Mouse (Mus musculus) c-Kit-negative CD71-positive TER-119-positive erythroid progenitor cells, embryonic 14.5 days (primary cell): ENCODE measurements around the gene Rorb.

ENCODE experiments used
- DNase-seq: peaks from one replicate; pipeline ENCODE4 v3.0.0-alpha.2; 2013; ENCODE audit warnings: low read depth, low spot score

The Rorb gene

GRCm38 (mm10) chr19:19005144-19005543, 105.9 kb downstream of the Rorb start:
- no peak for DNase-seq

DNA sequence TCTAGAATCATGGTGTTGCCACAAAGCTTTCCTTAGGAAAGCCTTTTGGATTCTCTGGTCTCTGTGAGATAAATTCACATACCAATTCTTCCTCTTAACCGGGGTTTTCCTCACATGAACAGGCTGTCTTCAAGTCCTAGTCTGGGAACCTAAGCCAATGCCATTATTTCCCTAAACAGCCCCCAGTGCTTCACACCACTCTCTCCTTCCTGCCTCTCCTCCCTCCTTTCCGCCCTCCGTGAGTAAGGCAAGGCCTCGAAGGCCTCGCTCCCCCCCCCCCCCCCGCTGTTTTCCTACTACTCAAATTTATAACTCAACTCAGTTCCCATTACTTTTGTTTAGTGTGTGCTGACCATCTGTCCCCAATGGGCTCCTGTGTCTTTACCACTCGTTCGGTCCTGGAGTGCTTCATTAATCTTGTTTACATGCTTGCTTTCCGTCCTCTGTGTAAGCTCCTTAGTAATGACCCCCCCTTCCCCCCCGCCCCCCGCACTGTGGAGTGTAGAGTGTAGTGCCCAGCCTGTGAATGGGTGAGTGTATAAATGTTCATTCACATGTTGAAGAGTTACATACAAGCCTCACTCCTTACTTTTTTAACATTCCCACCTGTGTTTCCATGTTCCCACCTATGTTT, 106.9 kb downstream of the Rorb start:
- no peak for DNase-seq

DNA sequence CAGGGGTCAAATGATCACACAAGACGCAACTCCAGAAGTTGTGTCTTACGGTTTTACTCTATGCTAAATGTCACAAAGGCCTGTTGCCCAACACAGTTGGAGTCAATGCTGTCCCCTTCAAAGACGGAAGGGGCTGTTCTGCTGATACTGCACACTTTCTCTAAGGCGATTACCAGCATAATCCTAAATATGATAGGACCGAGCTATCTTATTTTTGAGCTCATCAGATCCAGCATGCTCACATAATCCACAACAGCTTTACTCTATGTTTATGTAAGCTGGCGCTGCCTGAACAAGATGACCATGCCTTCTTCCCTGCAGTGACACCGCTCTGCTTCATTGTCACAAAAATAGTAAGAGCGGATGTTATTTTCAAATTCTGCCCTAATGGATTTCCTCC, 112.0 kb downstream of the Rorb start:
- no peak for DNase-seq

DNA sequence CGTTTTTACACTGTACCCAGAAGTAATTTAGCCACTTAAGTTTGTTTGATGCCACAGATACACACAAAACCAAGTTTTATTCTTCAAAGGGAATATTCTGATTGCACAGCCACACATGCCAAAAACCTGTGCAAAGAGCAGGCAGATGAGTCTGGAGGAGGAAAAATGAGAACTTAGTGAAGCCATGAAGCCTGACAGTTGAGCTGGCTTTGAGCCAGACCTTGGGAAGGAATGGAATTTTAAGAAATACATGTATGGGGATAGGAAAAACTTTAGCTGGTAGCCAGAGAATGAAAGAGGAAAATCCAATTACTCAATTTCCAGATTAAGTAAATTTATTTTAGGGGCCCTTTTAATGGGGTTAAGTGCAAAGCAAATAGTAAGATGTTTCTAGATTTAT, 113.3 kb downstream of the Rorb start:
- no peak for DNase-seq

- no peak for DNase-seq
Measured at GRCm38 (mm10) chr19:18979996-18980395, 131.0 kb downstream of the Rorb start.

- no peak for DNase-seq
Measured at GRCm38 (mm10) chr19:18974796-18975660, 136.0 kb downstream of the Rorb start.

- no peak for DNase-seq
Measured at GRCm38 (mm10) chr19:18969386-18969785, 141.6 kb downstream of the Rorb start.

DNA sequence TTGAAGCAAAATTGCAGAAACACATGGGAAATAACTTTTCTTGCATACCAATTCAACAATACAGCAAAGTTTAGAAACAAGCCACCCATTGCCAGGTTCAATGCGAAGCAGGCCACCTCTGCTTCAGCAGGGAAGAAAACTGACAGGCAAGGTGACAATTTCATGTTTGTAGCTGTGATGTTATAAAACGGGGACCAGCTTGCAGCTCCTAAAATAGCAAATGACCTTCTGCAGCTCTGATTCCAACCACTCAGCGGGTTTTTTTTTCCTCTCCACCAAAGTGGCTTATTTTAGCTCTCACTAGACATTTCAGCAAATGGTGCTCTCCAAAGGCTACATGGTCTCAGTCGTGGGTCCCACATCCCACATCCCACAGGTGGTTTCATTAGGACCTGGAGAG, 143.7 kb downstream of the Rorb start:
- DNase-seq = no peak

DNA sequence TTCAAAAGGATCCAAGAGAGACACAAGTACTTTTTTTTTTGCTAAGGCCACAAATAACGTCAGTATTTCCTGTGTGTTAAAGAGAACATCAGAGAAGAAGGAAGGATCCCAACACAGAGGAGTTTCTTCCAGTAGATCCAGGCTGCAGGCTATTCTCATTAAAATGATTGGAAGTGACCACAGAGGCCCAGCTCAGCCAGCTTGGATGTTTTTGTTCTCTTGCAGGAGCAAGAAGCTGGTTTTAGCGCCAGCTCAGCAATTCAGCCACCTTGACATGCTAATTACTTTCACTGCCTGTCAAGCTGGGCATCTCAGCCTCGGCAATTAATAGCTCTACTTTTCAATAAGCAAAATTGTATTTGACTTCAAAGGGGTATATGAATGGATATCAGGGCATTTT, 151.1 kb downstream of the Rorb start:
- no peak for DNase-seq

- no peak for DNase-seq
Measured at GRCm38 (mm10) chr19:18952806-18953205, 158.2 kb downstream of the Rorb start.

DNA sequence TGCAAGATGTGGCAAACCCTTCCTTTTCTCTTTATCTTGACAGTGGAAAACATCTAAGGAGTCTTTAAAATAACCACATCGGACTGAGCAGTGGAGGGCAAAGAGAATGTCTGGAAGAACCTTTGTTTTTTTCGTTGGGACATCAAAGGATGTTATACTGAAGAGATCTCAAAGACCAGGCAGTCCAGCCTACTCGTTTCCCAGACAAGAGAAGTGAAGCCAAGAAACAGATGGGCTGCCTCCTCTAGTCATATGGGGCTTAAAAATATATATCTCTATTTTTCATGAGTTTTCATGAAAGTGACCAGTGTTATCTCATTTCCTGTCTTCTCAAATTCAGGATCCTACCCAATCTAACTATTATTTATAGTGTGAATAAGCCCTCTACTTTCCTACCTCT, 163.8 kb downstream of the Rorb start:
- DNase-seq = no peak

- no peak for DNase-seq
Measured at GRCm38 (mm10) chr19:18945265-18945664, 165.7 kb downstream of the Rorb start.

DNA sequence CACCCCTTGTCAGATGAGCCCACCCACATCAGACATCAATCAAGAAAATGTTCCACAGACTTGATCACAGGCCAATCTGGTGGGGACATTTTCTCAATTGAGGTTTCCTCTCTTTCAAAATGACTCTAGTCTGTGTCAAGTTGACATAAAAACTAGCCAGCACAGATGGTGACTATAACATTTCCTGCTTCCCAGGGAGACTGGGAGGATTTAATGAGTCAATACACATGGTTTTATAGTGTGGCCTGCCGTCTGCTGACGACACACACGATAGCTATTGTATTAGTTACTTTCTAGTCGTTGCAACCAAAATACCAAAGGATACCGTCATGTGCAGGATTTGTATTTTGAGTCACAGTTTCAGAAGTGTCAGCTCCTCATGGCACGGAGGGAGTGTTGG, 169.6 kb downstream of the Rorb start:
- no peak for DNase-seq

GRCm38 (mm10) chr19:18911755-18912340, 199.1 kb downstream of the Rorb start:
- DNase-seq = no peak

GRCm38 (mm10) chr19:18909641-18910040, 201.4 kb downstream of the Rorb start:
- no peak for DNase-seq

- DNase-seq = no peak
Measured at GRCm38 (mm10) chr19:18905511-18905910, 205.5 kb downstream of the Rorb start.

DNA sequence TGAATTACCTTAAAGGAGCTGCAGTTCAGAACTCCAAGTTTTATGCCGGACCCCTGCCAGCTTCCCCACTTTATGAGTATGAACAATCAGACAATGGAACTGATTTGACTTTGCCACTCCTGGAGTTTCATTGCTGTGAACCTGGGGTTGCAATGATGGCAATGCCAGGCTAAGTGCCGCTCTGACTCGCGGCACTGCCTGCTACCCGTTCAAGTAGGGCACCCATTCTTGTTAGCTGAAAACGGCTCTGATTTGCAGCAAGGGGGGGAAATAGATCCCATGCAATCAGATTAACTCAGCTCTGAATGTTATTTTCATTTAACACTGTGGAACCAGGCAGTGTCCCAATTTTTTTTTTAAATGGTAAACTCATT, 208.3 kb downstream of the Rorb start:
- DNase-seq = no peak

DNA sequence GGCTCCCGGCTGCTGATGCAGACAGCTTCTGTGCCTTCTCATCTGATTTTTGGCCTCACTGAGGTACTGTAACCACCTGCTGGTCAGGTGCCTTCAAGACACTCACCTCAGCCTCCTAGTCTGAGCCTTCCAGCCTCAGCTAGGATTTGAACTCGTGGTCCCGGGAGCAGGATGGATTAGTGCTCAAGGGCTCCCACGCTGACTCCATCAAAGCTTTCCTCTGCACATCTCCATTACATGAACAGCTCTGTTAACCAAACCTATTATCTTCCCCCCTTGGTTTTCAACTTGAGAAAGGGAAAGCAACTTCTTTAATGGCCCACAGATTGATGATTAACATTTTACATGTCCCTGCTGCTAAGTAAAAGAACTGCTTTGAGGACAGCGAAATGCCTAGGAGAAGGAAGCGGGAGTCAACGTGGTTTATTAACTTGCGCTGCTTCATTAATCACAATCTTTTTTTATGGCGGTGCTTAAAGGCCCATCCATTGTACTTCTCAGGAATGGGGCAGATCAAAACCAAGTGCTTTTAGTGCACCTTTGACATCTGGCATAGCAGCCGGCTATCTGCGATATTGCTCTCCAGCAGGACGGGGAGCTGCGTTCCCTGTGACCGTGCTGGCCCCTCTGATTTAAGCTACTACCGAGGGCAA, 208.8 kb downstream of the Rorb start:
- DNase-seq = no peak

GRCm38 (mm10) chr19:18898238-18898637, 212.8 kb downstream of the Rorb start:
- DNase-seq = no peak

GRCm38 (mm10) chr19:18890216-18890615, 220.8 kb downstream of the Rorb start:
- DNase-seq = no peak

- DNase-seq = no peak
Measured at GRCm38 (mm10) chr19:18889632-18890031, 221.4 kb downstream of the Rorb start.

DNA sequence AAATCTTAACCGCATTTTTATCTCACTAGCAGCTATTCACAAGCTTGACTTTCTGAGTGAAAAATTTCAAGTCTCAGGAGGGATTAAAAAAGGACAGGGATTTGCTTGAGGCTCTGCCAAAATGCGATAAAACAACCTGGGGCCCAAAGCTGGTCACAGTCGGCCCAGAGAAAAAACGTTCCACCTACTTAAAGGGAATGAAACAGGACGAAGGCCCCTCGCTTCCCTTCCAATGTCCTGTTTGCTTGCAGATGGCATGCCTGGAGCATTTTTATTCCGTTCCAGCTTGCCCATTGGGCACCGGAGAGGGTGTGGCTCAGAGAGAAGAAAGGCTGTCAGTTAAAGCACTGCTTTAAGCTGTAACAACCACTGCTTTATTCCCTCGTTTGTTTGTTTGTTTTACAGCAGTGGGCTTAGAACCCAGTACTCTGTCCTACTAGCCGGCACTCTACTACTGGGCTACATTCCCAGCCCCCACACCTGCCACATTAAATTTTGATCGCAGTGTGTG, 221.8 kb downstream of the Rorb start:
- no peak for DNase-seq
